Comparison of ENCODE assay signal across 24 mouse cellular contexts in the genomic region with DNA sequence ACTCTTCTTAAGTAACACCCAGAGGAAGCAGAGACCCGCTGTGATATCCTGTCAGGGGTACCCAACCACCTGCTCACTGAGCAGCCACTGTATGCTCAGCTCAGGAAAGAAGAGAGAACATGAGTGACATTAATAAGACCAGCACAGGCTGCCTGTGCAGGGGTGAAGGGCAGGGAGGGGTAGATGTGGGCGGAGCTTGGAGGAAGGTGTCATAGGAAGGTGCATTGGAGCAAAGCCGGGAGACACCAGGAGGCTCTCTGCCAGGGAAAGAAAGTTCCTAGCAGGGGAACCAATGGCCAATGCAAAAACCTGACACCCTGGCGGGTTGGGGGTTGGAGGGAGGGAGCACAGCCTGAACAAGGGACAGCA. TPM values are rescaled to one million over a fixed set of nuclear protein-coding genes. Genes with fewer than 3 reads are reported as not detected.
DNase-seq lines count a peak whose midpoint lies in the region; ATAC-seq and TF ChIP-seq lines count a peak whose summit lies in the region.
"Had no signal": no experiment of that assay in that cellular context is flagged by ENCODE, and none has a peak within 500 bp of the region (broad histone marks: within the 10 kb centered on the region; RNA-seq: fewer than 3 reads in every experiment).

No protein-coding gene starts in this region.

- H3K4me3 ChIP-seq in hindbrain, embryonic 15.5 days, result no peak overlapping the region
- no peak overlapping the region for H3K4me3 ChIP-seq in hindbrain, embryonic 11.5 days (ENCODE audit: low read depth, low read length)
- H3K4me3 ChIP-seq in lung, embryonic 14.5 days (ENCODE audit: low read depth, low read length), result no peak overlapping the region
- H3K4me3 ChIP-seq in lung, adult 2 months (replicated peaks; ENCODE audit: extremely low read depth, low read depth, low read length), result no peak overlapping the region
- H3K4me3 ChIP-seq: erythroblast, embryonic 14.5 days; forebrain, embryonic 12.5 days; hindbrain, embryonic 13.5 days; kidney, embryonic 15.5 days; limb, embryonic 13.5 days; neural tube, embryonic 13.5 days had no signal

- peak; percentile 26 to 44 for DNase-seq in adrenal gland, postnatal 36 days
- no peak for DNase-seq in adrenal gland, postnatal 4 days (ENCODE audit: low spot score in 2 of 2)
- DNase-seq in hindbrain, embryonic 11.5 days (ENCODE audit: low spot score), result no peak
- DNase-seq in lung, embryonic 14.5 days, result no peak
- no peak for DNase-seq in lung, adult 2 months
- DNase-seq in brain, adult 2 months (ENCODE audit: low read depth, low spot score), result peak; percentile 36
- DNase-seq: cerebellum, adult 2 months; gastrocnemius, postnatal 14 days; kidney, postnatal 36 days; lung, postnatal 14 days; right cerebral cortex, postnatal 14 days; thymus, postnatal 4 days had no signal

- H3K27me3 ChIP-seq in hindbrain, embryonic 15.5 days, result peaks cover 20% of the 10 kb centered on the region; the same call in 1 of the 2 replicates
- peaks cover 44% of the 10 kb centered on the region for H3K27me3 ChIP-seq in hindbrain, embryonic 11.5 days (ENCODE audit: control insufficient read depth, insufficient read depth, low read length)
- H3K27me3 ChIP-seq in lung, embryonic 14.5 days (ENCODE audit: insufficient read depth, low read length), result peaks cover 53% of the 10 kb centered on the region

- H3K4me2 ChIP-seq in hindbrain, embryonic 15.5 days, result peak overlapping the region; percentile 95; the same call in 1 of the 2 replicates
- H3K4me2 ChIP-seq in hindbrain, embryonic 11.5 days (replicated peaks; ENCODE audit: low read depth, low read length), result no peak overlapping the region
- no peak overlapping the region for H3K4me2 ChIP-seq in lung, embryonic 14.5 days
- H3K4me2 ChIP-seq: forebrain, embryonic 12.5 days; hindbrain, embryonic 13.5 days; kidney, embryonic 15.5 days; limb, embryonic 13.5 days; liver, embryonic 11.5 days; neural tube, embryonic 13.5 days had no signal

- no peaks in the 10 kb centered on the region for H3K9me3 ChIP-seq in hindbrain, embryonic 15.5 days
- H3K9me3 ChIP-seq in hindbrain, embryonic 11.5 days (ENCODE audit: control insufficient read depth, low read length), result no peaks in the 10 kb centered on the region
- no peaks in the 10 kb centered on the region for H3K9me3 ChIP-seq in lung, embryonic 14.5 days (ENCODE audit: low read depth, low read length)
- H3K9me3 ChIP-seq: forebrain, embryonic 12.5 days; hindbrain, embryonic 13.5 days; kidney, embryonic 15.5 days; limb, embryonic 13.5 days; neural tube, embryonic 13.5 days had no signal

- no peaks in the 10 kb centered on the region for H3K36me3 ChIP-seq in hindbrain, embryonic 15.5 days
- no peaks in the 10 kb centered on the region for H3K36me3 ChIP-seq in hindbrain, embryonic 11.5 days (ENCODE audit: control insufficient read depth, insufficient read depth, low read length)
- no peaks in the 10 kb centered on the region for H3K36me3 ChIP-seq in lung, embryonic 14.5 days (ENCODE audit: insufficient read depth)
- H3K36me3 ChIP-seq: forebrain, embryonic 12.5 days; G1E; hindbrain, embryonic 13.5 days; kidney, embryonic 15.5 days; limb, embryonic 13.5 days; neural tube, embryonic 13.5 days had no signal

- no peak for TF ChIP-seq CTCF in lung, embryonic 14.5 days (IDR thresholded peaks at IDR 0.05; ENCODE audit: low read depth)
- TF ChIP-seq CTCF in lung, adult 2 months (IDR thresholded peaks at IDR 0.05; ENCODE audit: insufficient read depth, low read length), result no peak

- H3K9ac ChIP-seq in hindbrain, embryonic 15.5 days, result no peak overlapping the region
- no peak overlapping the region for H3K9ac ChIP-seq in hindbrain, embryonic 11.5 days (ENCODE audit: low read depth, low read length)
- H3K9ac ChIP-seq in lung, embryonic 14.5 days, result no peak overlapping the region
- H3K9ac ChIP-seq: forebrain, embryonic 12.5 days; hindbrain, embryonic 13.5 days; kidney, embryonic 15.5 days; limb, embryonic 13.5 days; neural tube, embryonic 13.5 days had no signal

- no peak for TF ChIP-seq POLR2A in lung, adult 2 months (IDR thresholded peaks at IDR 0.05; ENCODE audit: borderline replicate concordance, extremely low read depth, low read depth, low read length)

- H3K27ac ChIP-seq in hindbrain, embryonic 15.5 days (replicated peaks), result no peak overlapping the region
- H3K27ac ChIP-seq in hindbrain, embryonic 11.5 days (ENCODE audit: low read depth, low read length), result no peak overlapping the region
- no peak overlapping the region for H3K27ac ChIP-seq in lung, embryonic 14.5 days (ENCODE audit: low read depth)
- H3K27ac ChIP-seq: forebrain, embryonic 12.5 days; hindbrain, embryonic 13.5 days; kidney, embryonic 15.5 days; limb, embryonic 13.5 days; neural tube, embryonic 13.5 days had no signal

- 16% methylated on average over 4 of the region's 4 CpGs for WGBS in hindbrain, embryonic 15.5 days
- WGBS in hindbrain, embryonic 11.5 days, result 11% methylated on average over 4 of the region's 4 CpGs
- 12% methylated on average over 4 of the region's 4 CpGs for WGBS in lung, embryonic 14.5 days
- WGBS in lung, adult 2 months, result 25% methylated on average over 4 of the region's 4 CpGs

- H3K4me1 ChIP-seq in hindbrain, embryonic 15.5 days (replicated peaks), result peaks cover 56% of the 10 kb centered on the region
- H3K4me1 ChIP-seq in hindbrain, embryonic 11.5 days (replicated peaks; ENCODE audit: control insufficient read depth, insufficient read depth, low read length), result peaks cover 6% of the 10 kb centered on the region; the same call in 1 of the 2 replicates
- no peaks in the 10 kb centered on the region for H3K4me1 ChIP-seq in lung, embryonic 14.5 days (ENCODE audit: insufficient read depth)
- H3K4me1 ChIP-seq in lung, adult 2 months (ENCODE audit: control insufficient read depth, insufficient read depth, low read length), result 0 out of 2 replicates have a peak, but pooled peaks cover 2% of the 10 kb centered on the region

- ATAC-seq in hindbrain, embryonic 15.5 days (ENCODE audit: low FRiP score, low read depth), result no peak
- no peak for ATAC-seq in hindbrain, embryonic 11.5 days (ENCODE audit: low FRiP score)
- 0 out of 2 replicates have a peak, but pooled peaks have one; percentile 5 for ATAC-seq in lung, embryonic 14.5 days (ENCODE audit: insufficient read depth)
- ATAC-seq: inflammation-experienced regulatory T-cells, adult 6 months had no signal

RNA-seq across cellular contexts. Expression of a gene that starts 1.8 kb away (rescaled TPM):
- total RNA-seq in adrenal gland, postnatal 36 days (2021), result 10 to 100 TPM; 68.9 to 70.8 TPM
- total RNA-seq in adrenal gland, postnatal 4 days (2021), result 10 to 100 TPM; 13.2 to 13.9 TPM
- 14.4 and 18.4 TPM in 2 replicates for polyA plus RNA-seq in hindbrain, embryonic 15.5 days (2015; fragmentation: Nextera tagmentation; extraction: Ambion mirVana)
- polyA plus RNA-seq in hindbrain, embryonic 11.5 days (2014; fragmentation: Nextera tagmentation; extraction: Ambion mirVana), result 2.7 and 4.6 TPM in 2 replicates
- 3.2 and 3.3 TPM in 2 replicates for polyA plus RNA-seq in lung, embryonic 14.5 days (2014; fragmentation: Nextera tagmentation; extraction: Ambion mirVana)
- polyA plus RNA-seq in lung, adult 2 months (2012; rRNA removed), result 4.8 and 5.6 TPM in 2 replicates
- total RNA-seq: granulocyte monocyte progenitor cell, adult 5-6 weeks had no signal
- polyA plus RNA-seq: erythroblast, embryonic 14.5 days; G1E; inflammation-experienced regulatory T-cells, adult 6 months; thymus, postnatal 0 days had no signal

Comparison
In these comparisons a context has a peak if more than half of its experiments do, and no peak if none do; other contexts are left out.
1. DNase-seq: peak in adrenal gland, postnatal 36 days (2 of 2) and brain, adult 2 months (single experiment); none in adrenal gland, postnatal 4 days (0 of 2), hindbrain, embryonic 11.5 days (single experiment), lung, embryonic 14.5 days (single experiment) and lung, adult 2 months (single experiment).